Mouse (Mus musculus) kidney, adult 11 months (tissue): Measurements from ENCODE around the gene Htr2a.

ENCODE experiments used
- DNase-seq: peaks from one replicate; pipeline ENCODE4 v3.0.0; 2022

Gene Htr2a

GRCm38 (mm10) chr14:74699241-74699640 lies 58.6 kb downstream of the Htr2a start:
- no peak for DNase-seq

GRCm38 (mm10) chr14:74703930-74704329 lies 63.3 kb downstream of the Htr2a start:
- DNase-seq, result no peak

- DNase-seq, result no peak
Observed at GRCm38 (mm10) chr14:74709054-74709453, 68.4 kb downstream of the Htr2a start.

- no peak for DNase-seq
Observed at GRCm38 (mm10) chr14:74723541-74723940, 82.9 kb downstream of the Htr2a start.

- DNase-seq, result peak; percentile 75
Observed at GRCm38 (mm10) chr14:74731221-74732078, 90.8 kb downstream of the Htr2a start.

GRCm38 (mm10) chr14:74732079-74732783 lies 91.6 kb downstream of the Htr2a start, which contains the start of gene Esd:
Esd (plus strand) TSS chr14:74732297.
- peak; percentile 96 for DNase-seq

GRCm38 (mm10) chr14:74733397-74733796 lies 92.8 kb downstream of the Htr2a start:
- no peak for DNase-seq

GRCm38 (mm10) chr14:74735471-74735870 lies 94.8 kb downstream of the Htr2a start:
- peak; percentile 58 for DNase-seq

GRCm38 (mm10) chr14:74736850-74737249 lies 96.2 kb downstream of the Htr2a start:
- DNase-seq, result no peak
